Mouse (Mus musculus): ENCODE measurements around the gene Lsr.

DNA sequence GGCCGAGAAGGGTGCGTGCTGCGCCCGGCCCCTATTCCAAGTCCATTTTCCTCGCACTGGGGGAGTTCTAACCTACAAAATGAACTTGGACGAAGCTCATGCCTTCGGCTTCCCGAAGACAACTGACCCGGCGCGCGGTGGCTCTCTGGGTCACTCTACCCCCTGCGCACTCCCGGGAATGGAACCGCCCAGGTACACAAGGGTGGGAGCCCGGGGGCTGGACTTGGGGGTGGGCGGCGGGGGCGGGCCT lies at the start of gene Lsr:
- TF ChIP-seq CTCF (IDR thresholded peaks at IDR 0.05; ENCODE audit: borderline replicate concordance, insufficient read depth, low read length) (no peak), POLR2A (IDR thresholded peaks at IDR 0.05; ENCODE audit: low read depth, low read length) (no peak)
